Mouse (Mus musculus) kidney, adult 11 months (tissue): ENCODE measurements at regions not wholly inside any gene's neighbourhood (a gene's known extent, or its start where the extent isn't known, plus 50 kb on each side); places are given as distances from the start of the nearest gene placed in this dataset.
A peak's percentile ranks its signal among the peaks of the same experiment; 100 is the strongest.

ENCODE experiments used
- DNase-seq: peaks from one replicate; pipeline ENCODE4 v3.0.0; 2022

DNA sequence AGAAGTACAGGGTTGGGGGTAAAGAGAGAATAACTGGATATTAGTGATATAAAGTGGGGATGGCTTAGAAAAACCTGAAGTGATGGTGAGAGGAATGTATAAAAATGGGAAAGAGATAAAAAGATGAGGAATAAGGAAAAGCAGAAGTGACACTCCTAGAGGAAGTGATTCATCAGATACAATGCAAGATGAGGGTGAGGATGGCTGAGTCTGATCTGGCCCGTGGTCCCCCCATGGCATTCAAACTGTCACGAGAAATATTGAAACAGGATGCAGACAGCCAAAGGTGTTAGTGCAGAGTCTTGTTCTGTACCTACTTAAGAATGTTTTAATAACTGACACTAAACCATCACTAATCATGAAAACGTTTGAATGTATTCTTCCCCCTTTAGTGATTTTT is 56.2 kb upstream of the Kitl start:
- no peak for DNase-seq

DNA sequence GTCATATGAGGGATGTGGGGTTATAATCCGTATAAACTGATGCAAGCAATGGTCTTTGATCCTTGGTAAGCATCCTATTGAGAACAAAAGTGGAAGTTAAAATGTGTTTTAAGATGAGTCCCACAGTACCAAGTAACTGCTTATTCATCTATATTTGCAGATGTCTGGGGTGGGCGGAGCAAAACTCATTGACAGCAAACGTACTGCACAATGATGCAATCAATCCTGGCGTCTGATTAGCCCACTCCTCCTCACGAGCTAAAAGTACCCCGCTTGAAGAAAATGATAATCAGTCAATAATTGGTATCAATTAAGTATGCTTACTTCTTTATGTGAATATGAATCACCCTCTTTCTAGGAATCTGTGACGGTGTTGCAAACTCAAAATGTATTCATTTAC is 62.9 kb upstream of the Kitl start:
- DNase-seq: no peak

DNA sequence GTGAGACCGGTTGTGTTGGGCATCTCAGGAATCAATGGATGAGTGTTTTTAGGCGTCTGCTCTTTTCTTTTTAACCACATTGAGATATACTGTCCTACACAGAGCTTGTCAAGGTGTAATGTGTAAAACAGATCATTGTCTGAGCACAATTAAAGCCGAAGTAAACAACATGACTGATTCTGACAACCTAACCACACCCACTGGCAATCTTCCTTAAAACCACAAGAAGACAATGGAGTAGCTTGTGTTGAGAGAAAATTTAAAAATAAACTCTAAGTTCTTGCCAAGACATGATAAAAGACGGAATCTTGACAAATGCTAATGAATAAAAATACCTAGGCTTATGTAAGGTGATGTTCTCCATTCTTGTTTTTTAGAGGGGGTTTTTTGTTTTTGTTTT is 63.7 kb upstream of the Kitl start:
- no peak for DNase-seq

DNA sequence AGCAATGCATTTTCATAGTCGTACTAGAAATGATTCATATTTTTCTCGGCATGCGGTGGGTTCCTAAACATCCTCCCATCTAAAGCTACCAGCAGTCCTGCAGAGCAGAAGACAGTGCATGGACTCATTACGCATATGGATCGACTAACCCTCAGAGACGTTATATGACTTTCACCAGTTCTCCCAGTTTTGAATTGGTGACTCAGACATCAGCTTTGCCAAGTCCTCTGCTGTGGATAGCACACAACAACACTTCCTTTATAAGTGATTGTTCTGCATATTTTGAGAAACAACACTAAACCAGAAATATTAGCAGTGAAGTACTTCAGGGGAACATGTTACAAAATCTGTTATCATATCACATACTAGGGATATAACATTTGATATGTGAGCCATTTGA is 64.1 kb upstream of the Kitl start:
- no peak for DNase-seq

DNA sequence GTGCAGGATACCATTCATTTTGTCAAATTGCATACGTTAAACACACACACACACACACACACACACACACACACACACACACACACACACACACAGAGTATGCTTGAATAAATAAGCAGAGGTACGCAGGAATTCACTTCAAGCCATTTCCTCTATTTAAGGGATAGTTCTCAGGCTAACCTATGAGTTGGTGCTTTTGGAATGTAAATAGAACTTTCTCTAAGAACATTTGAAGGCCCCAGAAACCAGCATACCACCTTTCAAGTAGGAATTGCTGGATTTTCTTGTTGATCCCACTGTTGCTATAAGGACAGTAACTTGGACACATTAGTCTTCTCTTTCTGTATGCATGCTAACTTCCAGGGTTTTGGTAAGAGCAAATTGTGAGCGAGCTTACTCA is 66.7 kb upstream of the Kitl start:
- DNase-seq: no peak

DNA sequence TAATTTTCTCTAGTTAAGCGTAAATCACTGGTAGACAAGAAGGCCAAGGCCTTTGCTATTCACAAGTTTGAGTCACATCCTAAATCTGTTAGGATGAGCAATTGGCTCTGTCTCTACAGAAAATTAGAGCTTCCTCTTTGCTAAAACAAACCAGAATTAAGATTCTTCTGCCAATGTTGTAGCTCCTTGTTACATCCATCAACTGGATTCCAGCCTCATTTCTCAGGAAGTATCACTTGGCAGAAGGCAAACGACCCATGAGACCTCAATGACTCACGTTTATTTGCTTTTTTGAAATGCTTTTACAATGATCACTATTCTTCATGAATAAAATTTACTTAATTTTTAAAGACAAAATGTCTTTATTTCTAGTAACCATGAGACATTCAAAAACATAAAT is 70.0 kb upstream of the Kitl start:
- DNase-seq: no peak

DNA sequence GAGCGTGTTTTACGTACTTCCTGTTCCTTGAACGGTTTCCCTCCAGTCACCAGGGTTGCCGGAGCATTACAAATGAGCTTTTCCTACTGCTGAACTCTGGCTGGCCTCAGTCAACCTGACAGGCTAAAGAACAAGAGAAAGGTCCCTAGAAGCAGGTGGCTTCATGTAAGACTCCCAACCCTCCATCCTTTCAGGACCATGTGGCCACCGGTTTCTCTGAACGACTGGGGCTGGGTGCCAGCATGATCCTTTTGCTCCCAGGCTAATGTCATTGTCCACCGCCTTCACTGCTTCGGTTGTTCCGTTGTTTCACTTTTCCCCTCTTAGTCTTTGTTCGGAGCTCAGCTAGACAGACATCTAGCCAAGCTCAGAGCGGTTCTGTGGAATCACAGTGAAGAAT is 73.8 kb upstream of the Kitl start:
- peak; percentile 51 for DNase-seq

DNA sequence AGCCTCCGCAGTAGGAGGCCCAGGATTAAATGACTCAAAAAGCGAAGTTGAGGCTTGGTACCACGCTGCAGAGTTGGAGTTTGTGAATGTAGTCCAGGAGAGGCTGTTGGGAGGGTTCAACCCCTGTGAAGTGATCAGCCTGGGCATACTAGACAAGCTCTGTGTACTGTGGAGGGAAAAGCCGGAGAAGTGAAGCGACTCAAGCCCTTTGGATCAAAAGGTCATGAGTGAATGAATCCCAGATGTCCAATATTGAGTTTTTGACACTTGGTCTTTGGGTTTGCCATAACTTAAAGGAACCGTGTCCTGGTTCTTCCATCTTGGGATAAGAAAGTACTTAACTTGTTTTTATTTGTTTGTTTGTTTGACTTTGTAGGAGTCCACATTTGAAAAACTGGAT is 76.5 kb upstream of the Kitl start:
- no peak for DNase-seq

DNA sequence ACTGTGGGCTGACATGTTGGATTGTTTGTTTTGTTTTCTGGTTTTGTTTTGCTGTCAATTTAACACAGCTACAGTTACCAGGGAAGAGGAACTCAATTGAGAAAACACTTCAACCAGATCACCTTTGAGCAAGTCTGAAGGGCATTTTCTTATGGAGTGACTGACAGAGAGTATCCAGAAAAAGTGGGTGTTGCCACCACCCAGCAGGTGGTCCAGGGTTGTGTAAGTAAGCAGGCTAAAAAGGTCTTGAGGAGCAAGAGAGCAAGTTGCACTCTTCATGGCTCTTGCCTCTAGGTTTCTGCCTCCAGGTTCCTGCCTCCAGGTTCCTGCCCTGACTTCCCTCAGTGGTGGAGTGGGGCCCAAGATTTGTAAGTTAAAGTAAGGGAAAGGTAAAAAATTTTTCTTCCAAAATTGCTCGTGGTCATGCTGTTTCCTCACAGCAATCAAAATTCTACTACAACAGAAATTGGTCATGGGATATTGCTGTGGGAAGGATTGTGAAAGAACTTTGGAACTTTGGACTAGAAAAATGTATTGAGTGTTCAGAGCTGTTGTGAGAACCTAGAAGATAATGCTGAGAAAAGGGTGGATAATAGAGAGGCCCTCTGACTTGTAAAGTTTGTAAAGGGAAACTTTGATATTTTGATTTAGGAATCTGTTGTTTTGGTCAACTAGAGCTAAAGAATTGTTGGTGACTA is 77.4 kb upstream of the Kitl start:
- no peak for DNase-seq

DNA sequence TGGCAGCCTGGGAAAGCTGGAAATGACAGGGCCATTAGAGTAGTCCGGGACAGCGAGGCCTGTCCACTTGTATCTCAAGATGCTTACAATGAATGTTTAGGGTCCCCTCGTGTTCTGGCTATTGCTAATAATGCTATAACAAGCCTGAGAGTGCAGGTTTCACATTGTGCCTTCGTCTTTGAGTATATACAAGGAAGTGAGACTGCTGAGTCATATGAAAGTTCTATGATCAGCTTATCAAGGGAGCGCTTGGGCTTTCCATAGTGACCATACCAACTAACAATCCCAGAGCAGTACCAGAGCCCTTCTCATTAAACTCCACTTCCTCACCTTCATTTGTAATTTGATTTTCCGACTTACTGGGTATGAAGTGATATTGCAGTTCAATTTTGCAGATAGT is 86.2 kb upstream of the Kitl start:
- DNase-seq: no peak

DNA sequence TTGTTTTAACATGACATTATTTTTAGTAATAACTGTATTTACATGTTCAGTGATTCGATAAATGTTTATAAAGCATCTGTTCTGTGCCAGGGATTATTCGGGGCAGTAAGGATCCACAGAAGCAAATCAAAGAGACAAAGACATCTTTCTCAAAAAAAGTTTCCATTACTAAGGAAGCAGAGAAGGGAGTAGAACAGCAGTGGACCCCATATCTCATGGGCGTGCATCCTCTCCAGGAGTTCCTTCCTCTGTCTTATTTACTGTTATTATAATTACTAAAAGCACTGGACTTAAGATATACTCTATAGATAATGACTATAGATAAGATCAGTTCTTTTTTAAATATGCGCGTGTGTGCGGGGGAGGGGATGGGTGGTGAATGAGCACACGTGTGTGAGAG is 87.5 kb upstream of the Kitl start:
- DNase-seq: no peak

DNA sequence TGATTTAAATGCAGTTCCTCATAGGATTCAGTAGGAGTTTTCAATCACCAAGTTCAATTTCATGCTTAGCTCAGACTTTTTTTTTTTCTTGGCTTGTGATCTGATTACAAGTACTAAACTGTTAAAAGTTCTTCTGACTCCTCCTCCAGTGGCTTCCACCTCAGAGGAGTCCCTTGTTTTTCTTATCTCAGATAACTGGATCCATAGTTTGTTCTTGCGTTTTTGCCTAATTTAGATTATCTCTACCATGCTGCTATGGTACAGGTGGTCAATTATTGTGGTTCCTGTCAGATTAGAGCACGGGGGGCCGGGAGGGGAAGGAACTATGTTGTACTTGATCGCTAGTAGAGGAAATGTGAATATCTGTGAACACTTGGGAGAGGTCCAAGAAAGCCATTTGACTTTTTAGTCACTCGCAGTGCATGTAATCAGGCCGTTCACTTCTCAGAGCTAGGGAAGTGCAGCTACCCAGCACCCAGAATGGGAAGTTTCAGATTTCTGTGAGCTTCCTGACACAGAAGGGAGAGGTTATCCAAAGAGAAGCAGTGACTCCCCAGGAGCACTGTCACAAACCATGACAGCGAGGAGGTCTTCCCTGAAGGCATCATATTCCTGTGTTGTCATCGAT is 89.0 kb upstream of the Kitl start:
- no peak for DNase-seq

DNA sequence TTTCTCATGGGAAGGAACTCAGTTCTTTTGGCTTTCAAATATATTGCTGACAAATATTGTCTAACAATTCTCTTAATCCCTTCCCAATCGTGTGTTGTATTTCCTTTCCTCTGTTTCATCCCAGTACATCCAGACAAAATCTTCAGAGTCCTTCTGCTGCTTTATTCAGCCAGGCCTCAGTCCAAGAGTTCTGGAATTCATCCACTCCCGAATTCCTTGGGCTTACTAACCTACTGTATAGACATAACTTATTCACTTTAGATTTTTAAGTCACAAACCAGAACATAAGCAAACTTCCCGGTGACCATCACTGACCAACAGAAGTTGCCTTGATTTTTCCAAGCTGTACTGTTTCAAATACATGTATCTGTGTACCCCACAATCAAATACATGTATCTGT is 90.9 kb upstream of the Kitl start:
- DNase-seq: no peak

DNA sequence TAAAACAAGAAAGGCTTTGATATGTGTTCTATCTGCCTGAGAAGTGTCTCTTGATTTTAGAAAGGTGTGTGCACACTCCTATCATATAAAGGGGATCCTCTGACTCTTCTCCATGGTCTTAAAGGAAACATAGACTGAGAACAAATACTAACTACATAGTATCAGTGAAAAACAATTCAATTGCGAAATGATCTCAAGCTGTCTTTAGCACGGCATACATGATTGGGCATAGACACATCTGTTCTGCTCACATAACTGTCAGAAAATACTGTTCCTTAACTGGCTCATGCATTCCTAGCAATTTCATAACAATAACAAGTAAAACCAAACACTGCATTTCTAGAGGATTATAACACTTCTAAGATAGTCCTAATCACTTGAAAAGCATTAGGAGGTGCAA is 95.5 kb upstream of the Kitl start:
- no peak for DNase-seq

DNA sequence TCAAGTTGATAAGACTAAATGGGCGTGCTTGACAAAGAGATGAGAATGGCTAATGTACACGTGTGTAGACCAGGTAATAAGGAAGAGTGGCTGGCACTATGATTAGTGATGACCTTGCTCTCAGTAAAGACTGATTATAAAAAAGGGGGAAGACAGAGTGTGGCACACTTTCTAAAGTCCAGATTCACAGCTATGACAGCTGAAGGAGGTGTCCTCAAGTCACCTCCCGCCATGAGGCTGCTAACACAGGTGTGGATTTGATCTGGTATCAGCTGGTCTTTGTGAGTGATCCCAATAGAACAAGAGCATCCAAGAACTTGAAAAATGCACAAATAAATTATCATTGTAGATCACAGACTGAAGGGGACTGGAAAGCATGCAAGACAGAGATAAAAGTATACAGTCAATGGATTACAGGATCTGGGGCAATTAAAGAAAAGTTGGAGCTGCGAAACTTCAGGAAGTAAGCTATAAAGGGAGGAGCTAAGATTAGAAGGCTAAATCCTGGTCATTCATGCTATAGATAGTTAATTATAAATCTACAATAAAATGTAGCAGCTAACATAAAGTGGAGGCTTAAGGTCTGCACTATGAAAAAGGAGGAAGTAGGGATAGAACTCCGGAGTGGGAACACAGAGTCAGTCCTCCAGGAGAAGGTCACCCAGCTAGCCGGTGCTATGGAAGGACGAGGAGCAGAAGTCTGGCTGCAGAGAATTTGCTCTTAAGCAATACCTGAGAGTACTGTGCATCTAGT is 96.7 kb upstream of the Kitl start:
- DNase-seq: no peak

DNA sequence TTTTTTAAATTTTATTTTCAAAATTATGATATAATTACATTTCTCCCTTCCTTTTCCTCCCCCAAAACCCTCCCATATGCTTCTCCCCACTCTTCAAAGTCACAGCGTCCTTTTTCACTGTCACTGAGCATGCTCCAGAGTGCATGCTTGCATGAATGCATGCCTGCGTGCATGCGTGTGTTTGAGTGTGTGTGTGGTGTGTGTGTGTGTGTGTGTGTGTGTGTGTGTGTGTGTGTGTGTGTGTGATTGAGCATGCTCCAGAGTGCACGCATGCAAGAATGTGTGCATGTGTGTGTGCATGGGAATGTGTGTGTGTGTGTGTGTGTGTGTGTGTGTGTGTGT is 101.6 kb upstream of the Kitl start:
- no peak for DNase-seq

DNA sequence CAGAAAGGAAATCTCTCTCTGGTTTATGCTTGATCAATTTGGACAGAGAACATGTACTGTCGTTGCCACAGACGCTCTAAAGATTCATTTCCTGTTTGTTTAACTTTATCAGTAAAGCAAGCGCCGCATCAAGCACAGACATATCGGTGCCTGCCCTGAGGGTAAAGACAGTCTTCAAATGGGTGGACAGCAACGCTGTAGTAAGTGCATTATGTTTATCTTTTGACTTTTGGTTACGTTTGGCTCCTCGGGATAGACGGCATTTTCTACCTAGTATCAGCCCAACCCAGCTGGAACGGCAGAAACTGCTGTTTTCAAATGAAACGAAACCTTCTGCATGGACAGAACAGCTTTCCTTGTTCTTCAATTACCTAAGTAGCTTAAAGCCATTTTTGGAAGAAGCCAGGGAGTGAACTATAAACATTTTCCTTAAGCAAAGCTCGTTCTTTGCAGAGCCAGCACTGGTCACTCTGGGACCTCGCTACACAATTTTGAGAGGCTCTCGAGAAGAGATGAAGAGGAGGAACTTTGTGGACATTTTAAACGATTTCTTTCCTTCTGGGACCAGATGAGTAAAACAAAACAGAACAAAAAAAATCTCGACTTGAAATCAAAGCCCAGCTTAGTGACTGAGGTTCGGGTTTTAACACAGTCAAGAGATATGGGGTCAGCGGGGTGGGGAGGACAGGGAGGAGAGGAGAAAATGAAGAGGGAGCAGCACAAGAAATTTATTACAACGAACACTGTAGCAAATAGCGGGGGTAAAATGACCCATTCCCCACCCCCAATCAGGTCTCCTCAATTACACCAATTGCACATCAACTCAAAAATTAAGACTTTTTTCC is 102.2 kb upstream of the Kitl start:
- no peak for DNase-seq

DNA sequence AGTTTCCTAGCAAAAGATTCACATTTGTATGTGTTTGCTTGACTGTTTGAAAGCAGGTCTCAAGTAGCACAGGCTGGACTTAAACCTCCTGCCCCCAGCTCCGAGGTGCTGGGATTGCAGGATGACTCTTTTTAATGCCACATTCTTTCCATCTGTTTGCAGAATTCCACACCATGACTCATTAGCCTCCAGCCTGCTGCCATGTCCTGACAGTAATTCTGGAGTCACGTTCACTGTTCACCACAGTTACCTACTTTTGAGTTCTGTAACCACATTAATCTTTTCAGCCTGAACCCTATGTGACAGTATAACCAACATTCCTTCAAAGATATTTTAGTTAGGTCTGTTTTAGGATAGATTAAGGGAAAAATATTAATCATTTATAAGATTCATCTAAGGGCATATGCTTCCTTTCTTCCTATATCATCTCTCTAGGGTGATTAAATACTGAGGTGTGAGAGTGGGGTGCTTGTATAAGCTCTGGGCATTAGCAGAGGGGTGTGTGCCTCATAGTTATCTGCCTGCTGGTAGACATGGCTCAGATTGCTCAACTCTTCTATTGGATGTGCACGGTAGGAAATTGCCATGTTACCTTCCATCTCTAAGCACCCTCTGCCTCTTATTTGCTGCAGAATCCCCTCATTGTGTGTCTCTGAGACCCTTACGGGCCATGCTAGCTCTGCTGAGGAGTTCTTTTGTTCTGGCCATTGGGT is 105.3 kb upstream of the Kitl start:
- DNase-seq: no peak

DNA sequence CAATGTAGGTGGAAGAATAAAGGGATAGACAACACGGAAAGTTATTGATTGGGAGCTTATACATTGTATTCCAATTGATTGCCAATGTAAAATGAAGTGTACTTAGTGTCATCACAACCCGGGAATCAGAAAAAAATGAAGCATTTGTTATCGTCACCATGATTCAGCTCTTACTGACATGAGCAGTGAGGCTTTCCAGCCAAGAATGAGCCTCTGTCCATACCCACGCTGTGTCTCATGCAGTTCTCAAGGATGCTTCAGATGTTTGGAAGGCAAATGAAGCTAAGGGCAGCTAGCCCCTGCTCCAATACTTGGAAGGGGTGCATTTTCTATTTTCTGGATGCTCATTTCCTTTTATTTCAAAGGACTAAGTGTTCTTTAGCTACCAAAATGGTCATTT is 107.4 kb upstream of the Kitl start:
- no peak for DNase-seq

DNA sequence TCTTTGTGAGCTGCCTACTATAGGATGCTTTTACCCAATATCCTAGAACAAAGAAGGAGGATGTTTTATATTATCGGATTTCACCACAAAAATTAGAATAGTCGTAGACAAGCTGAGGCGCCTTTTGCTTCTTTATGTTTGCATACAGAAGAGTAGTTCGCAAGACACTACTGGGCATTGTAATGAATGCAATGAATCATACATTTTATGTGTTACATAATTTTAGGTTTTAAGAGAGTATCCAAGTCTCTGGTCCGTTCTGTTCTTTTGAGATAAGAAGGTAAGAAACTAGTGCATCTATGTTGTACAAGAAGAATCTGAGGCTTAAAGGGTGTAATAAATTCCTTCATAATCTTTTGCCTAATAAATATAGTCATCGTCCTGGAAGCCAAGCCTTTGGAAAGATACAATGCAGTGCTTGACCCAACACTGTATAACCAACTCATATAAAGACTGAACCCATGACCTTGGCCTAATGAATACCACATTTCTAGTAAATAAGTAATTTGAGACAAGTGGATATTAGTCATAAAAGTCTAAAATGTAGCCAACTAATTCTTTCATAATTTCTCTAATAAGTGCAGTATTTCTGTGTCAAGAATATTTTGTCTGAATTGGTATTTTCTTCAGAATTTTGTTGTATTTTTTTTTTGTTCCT is 108.5 kb upstream of the Kitl start:
- no peak for DNase-seq

DNA sequence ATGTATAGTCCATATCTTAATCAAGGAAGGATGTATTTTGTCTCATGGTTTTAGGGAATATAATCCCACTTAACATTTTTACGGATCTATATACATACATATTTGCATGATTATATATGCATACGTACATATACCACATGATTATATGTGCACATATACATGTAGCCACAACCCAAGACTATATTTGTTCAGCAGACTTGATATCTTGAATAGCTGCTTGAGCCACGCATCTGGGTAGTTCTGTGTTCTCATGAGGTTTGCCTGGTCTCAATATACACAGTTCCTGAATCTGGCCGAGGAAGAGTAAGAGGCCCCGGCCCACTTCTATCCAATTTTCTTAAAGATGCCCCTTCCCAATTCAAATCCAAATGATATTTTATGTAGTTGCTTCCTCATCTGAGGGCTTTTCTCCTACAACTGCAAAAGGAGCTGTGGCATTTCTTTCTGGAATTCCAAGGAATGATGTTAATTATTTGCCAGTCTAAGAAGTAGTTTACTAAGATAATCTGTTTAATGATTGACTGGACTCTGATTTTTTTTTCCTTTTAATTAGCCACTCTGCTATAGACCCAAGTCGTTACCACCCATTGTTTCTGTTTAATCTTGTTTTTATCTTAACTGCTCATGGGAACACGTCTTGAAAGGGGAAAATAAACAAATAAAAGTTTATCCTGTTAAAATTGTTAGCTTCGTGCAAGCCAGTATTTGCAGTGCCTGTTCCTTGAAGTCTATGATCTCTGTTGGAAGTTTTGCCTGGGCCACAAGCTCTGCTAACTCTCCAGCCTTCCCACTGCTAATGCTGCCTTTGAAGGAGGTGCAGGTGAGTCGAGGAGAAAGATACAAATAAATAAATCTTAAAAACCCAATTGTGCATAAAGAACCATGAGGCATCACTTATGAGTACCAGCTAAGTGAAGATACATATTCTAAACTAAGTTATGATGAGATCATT is 112.9 kb upstream of the Kitl start:
- DNase-seq: no peak
